Mouse (Mus musculus): ENCODE measurements around the gene Mcl1. TPM values are rescaled to one million over a fixed set of nuclear protein-coding genes. Genes with fewer than 3 reads are reported as not detected.

The Mcl1 gene
- polyA plus RNA-seq (2015; fragmentation: Illumina TruSeq; extraction: RNeasy Lipid Tissue Mini Kit (QIAGEN cat#74804); ENCODE audit: low read depth, low replicate concordance), result 55.3 TPM

GRCm38 (mm10) chr3:95658236-95658867 lies at the start of gene Mcl1:
Gene Mcl1, plus strand, starts transcription at chr3:95658788.

GRCm38 (mm10) chr3:95624628-95625503 lies 33.7 kb upstream of the Mcl1 start, which contains the start of gene Ensa:
Gene Ensa, plus strand, starts transcription at chr3:95624993.

GRCm38 (mm10) chr3:95687524-95688421 lies 29.2 kb downstream of the Mcl1 start, which contains the start of gene Adamtsl4:
Gene Adamtsl4, minus strand, starts transcription at chr3:95687917.

Other genes starting within 250 kb of the Mcl1 start
- gene Arnt, start 224.4 kb upstream of the Mcl1 start, polyA plus RNA-seq (2015; fragmentation: Illumina TruSeq; extraction: RNeasy Lipid Tissue Mini Kit (QIAGEN cat#74804); ENCODE audit: low read depth, low replicate concordance), result 29.8 TPM
- gene Ctsk, start 159.5 kb upstream of the Mcl1 start, polyA plus RNA-seq (2015; fragmentation: Illumina TruSeq; extraction: RNeasy Lipid Tissue Mini Kit (QIAGEN cat#74804); ENCODE audit: low read depth, low replicate concordance), result 6.2 TPM
- gene Ctss, start 132.0 kb upstream of the Mcl1 start, polyA plus RNA-seq (2015; fragmentation: Illumina TruSeq; extraction: RNeasy Lipid Tissue Mini Kit (QIAGEN cat#74804); ENCODE audit: low read depth, low replicate concordance), result 136 TPM
- gene Hormad1, start 99.1 kb upstream of the Mcl1 start, polyA plus RNA-seq (2015; fragmentation: Illumina TruSeq; extraction: RNeasy Lipid Tissue Mini Kit (QIAGEN cat#74804); ENCODE audit: low read depth, low replicate concordance), result not detected
- gene Golph3l, start 69.9 kb upstream of the Mcl1 start, polyA plus RNA-seq (2015; fragmentation: Illumina TruSeq; extraction: RNeasy Lipid Tissue Mini Kit (QIAGEN cat#74804); ENCODE audit: low read depth, low replicate concordance), result 20.4 TPM
- 489 TPM for gene Ensa, start 33.8 kb upstream of the Mcl1 start, polyA plus RNA-seq (2015; fragmentation: Illumina TruSeq; extraction: RNeasy Lipid Tissue Mini Kit (QIAGEN cat#74804); ENCODE audit: low read depth, low replicate concordance)
- 5.2 TPM for gene Adamtsl4, start 29.1 kb downstream of the Mcl1 start, polyA plus RNA-seq (2015; fragmentation: Illumina TruSeq; extraction: RNeasy Lipid Tissue Mini Kit (QIAGEN cat#74804); ENCODE audit: low read depth, low replicate concordance)
- gene Ecm1, start 80.8 kb downstream of the Mcl1 start, polyA plus RNA-seq (2015; fragmentation: Illumina TruSeq; extraction: RNeasy Lipid Tissue Mini Kit (QIAGEN cat#74804); ENCODE audit: low read depth, low replicate concordance), result 7.9 TPM
- 30.4 TPM for gene Tars2, start 101.4 kb downstream of the Mcl1 start, polyA plus RNA-seq (2015; fragmentation: Illumina TruSeq; extraction: RNeasy Lipid Tissue Mini Kit (QIAGEN cat#74804); ENCODE audit: low read depth, low replicate concordance)
- gene Rprd2, start 160.1 kb downstream of the Mcl1 start, polyA plus RNA-seq (2015; fragmentation: Illumina TruSeq; extraction: RNeasy Lipid Tissue Mini Kit (QIAGEN cat#74804); ENCODE audit: low read depth, low replicate concordance), result 21.0 TPM
- 25.4 TPM for gene Prpf3, start 197.1 kb downstream of the Mcl1 start, polyA plus RNA-seq (2015; fragmentation: Illumina TruSeq; extraction: RNeasy Lipid Tissue Mini Kit (QIAGEN cat#74804); ENCODE audit: low read depth, low replicate concordance)
- gene Mrps21, start 212.7 kb downstream of the Mcl1 start, polyA plus RNA-seq (2015; fragmentation: Illumina TruSeq; extraction: RNeasy Lipid Tissue Mini Kit (QIAGEN cat#74804); ENCODE audit: low read depth, low replicate concordance), result 282 TPM
- gene Ciart, start 223.5 kb downstream of the Mcl1 start, polyA plus RNA-seq (2015; fragmentation: Illumina TruSeq; extraction: RNeasy Lipid Tissue Mini Kit (QIAGEN cat#74804); ENCODE audit: low read depth, low replicate concordance), result 21.2 TPM
- 11.2 TPM for gene BC028528, start 233.2 kb downstream of the Mcl1 start, polyA plus RNA-seq (2015; fragmentation: Illumina TruSeq; extraction: RNeasy Lipid Tissue Mini Kit (QIAGEN cat#74804); ENCODE audit: low read depth, low replicate concordance)
- gene Aph1a, start 235.2 kb downstream of the Mcl1 start, polyA plus RNA-seq (2015; fragmentation: Illumina TruSeq; extraction: RNeasy Lipid Tissue Mini Kit (QIAGEN cat#74804); ENCODE audit: low read depth, low replicate concordance), result 72.2 TPM
- gene Car14, start 245.9 kb downstream of the Mcl1 start, polyA plus RNA-seq (2015; fragmentation: Illumina TruSeq; extraction: RNeasy Lipid Tissue Mini Kit (QIAGEN cat#74804); ENCODE audit: low read depth, low replicate concordance), result 23.3 TPM

All from brain, adult 10 weeks (tissue).